Mouse (Mus musculus) G1E (cell line): ENCODE data around the gene Pias4. TPM values are rescaled to one million over a fixed set of nuclear protein-coding genes. Genes with fewer than 3 reads are reported as not detected.
A peak's percentile ranks its signal among the peaks of the same experiment; 100 is the strongest.

Source experiments
- ATAC-seq: 2 replicates; pipeline ENCODE4 v1.8.0; 2016; ENCODE audit warnings: mild to moderate bottlenecking; ENCODE audit not compliant: insufficient number of reproducible peaks, poor library complexity, low FRiP score, severe bottlenecking; ENCODE audit errors: extremely low read depth
- DNase-seq: peaks from one replicate; pipeline ENCODE4 v3.0.0; 2012; ENCODE audit warnings: low spot score
- H3K27me3 ChIP-seq: 2 replicates; pipeline ENCODE4 v1.6.1; 2012; ENCODE audit warnings: mild to moderate bottlenecking, low read length, inconsistent platforms; ENCODE audit not compliant: insufficient read depth
- H3K36me3 ChIP-seq: replicated peaks from 2 replicates; pipeline ENCODE3; 2012; ENCODE audit warnings: mild to moderate bottlenecking, inconsistent platforms
- H3K4me1 ChIP-seq: 2 replicates; pipeline ENCODE4 v1.6.1; 2012; ENCODE audit warnings: low read depth, low read length, inconsistent platforms, mixed read lengths; ENCODE audit not compliant: insufficient read depth
- H3K4me3 ChIP-seq: 2 replicates; pipeline ENCODE4 v1.5.1; 2012; ENCODE audit warnings: low read depth, mild to moderate bottlenecking, inconsistent platforms, low read length, moderate library complexity, mixed read lengths
- H3K9me3 ChIP-seq: replicated peaks from 2 replicates; pipeline ENCODE4 v1.6.1; 2012; ENCODE audit warnings: inconsistent platforms
- CTCF ChIP-seq: IDR thresholded peaks from 2 replicates; pipeline ENCODE4 v1.5.1; 2012; ENCODE audit warnings: low read depth, low read length, inconsistent platforms, mixed read lengths
- GATA1 ChIP-seq: IDR thresholded peaks from 2 replicates; pipeline ENCODE4 v1.6.1; 2012; ENCODE audit warnings: borderline replicate concordance, low read length, inconsistent platforms, mixed read lengths
- GATA2 ChIP-seq: IDR thresholded peaks from 2 replicates; pipeline ENCODE4 v1.6.1; 2012; ENCODE audit warnings: low read depth, low read length, inconsistent platforms, borderline replicate concordance
- POLR2AphosphoS5 ChIP-seq: IDR thresholded peaks from 2 replicates; pipeline ENCODE4 v1.6.1; 2012; ENCODE audit warnings: low read depth, low read length, inconsistent platforms; ENCODE audit not compliant: insufficient replicate concordance
- TAL1 ChIP-seq: conservative IDR thresholded peaks from 2 replicates; pipeline ENCODE4 v1.6.1; 2012; ENCODE audit warnings: low read depth, low read length, inconsistent platforms, mixed read lengths
- polyA plus RNA-seq: library from polyadenylated mRNA; stranded (reverse); fragments of >175 nt; gene quantifications from 2 replicates; pipeline ENCODE4 v1.2.3, GENCODE M21; 2012
- total RNA-seq, 2 experiments: library from RNA; stranded (forward) in 1 of 2; stranded (reverse) in 1 of 2; fragments of 200-1000 nt in 1 of 2; fragments of >200 nt in 1 of 2; fragmentation: Nextera tagmentation in 1 of 2; gene quantifications; 2 replicates each; pipeline ENCODE4 v1.2.3; 2014 to 2017

Pias4 gene
- total and polyA plus RNA-seq, 3 experiments = 21.2 to 62.7 (median 28.6) TPM

- Histone ChIP-seq H3K4me3 (no peak overlapping the region), H3K4me1 (peaks cover 18% of the 10 kb centered on the region), H3K27me3 (no peaks in the 10 kb centered on the region; the same call in 1 of the 2 replicates), H3K9me3 (no peaks in the 10 kb centered on the region), H3K36me3 (peaks cover 97% of the 10 kb centered on the region)
- TF ChIP-seq TAL1 (no peak), POLR2AphosphoS5 (no peak), GATA1 (no peak), CTCF (no peak), GATA2 (no peak)
- no peak for DNase-seq
- ATAC-seq = no peak
Measured at GRCm38 (mm10) chr10:81119625-81120024, 48.1 kb downstream of the Pias4 start.

GRCm38 (mm10) chr10:81112946-81113345, 54.8 kb downstream of the Pias4 start:
- DNase-seq = no peak
- Histone ChIP-seq H3K27me3 (no peaks in the 10 kb centered on the region), H3K9me3 (no peaks in the 10 kb centered on the region), H3K4me3 (no peak overlapping the region), H3K4me1 (peaks cover 37% of the 10 kb centered on the region), H3K36me3 (peaks cover 96% of the 10 kb centered on the region)
- no peak for ATAC-seq
- TF ChIP-seq POLR2AphosphoS5 (no peak), TAL1 (no peak), GATA1 (no peak), CTCF (no peak), GATA2 (no peak)

- DNase-seq (peak; percentile 80), ATAC-seq (peak; percentile 69)
- no peaks in the 10 kb centered on the region for H3K27me3 ChIP-seq
- H3K4me1 ChIP-seq = peaks cover 71% of the 10 kb centered on the region
- H3K9me3 ChIP-seq = no peaks in the 10 kb centered on the region
- TF ChIP-seq GATA2 (no peak), POLR2AphosphoS5 (no peak), CTCF (no peak), TAL1 (peak; percentile 73; the same call in 1 of the 2 replicates), GATA1 (no peak)
- H3K4me3 ChIP-seq = peak overlapping the region; percentile 84
- peaks cover 50% of the 10 kb centered on the region for H3K36me3 ChIP-seq
Measured at GRCm38 (mm10) chr10:81106113-81106721, 61.5 kb downstream of the Pias4 start.

GRCm38 (mm10) chr10:81105565-81106112, 62.1 kb downstream of the Pias4 start, which contains the start of gene Map2k2:
Map2k2 (plus strand) TSS chr10:81105915.
- H3K36me3 ChIP-seq = peaks cover 45% of the 10 kb centered on the region
- ATAC-seq = peak; percentile 58
- peak within 1 kb of the TSS; percentile 84 for H3K4me3 ChIP-seq
- no peaks in the 10 kb centered on the region for H3K9me3 ChIP-seq
- H3K27me3 ChIP-seq = no peaks in the 10 kb centered on the region
- TF ChIP-seq TAL1 (no peak), GATA1 (no peak), GATA2 (no peak)
- DNase-seq = peak; percentile 98
- H3K4me1 ChIP-seq = peaks cover 69% of the 10 kb centered on the region

Other genes with a start within 250 kb of the Pias4 start
Only the 20 nearest of the 32 such genes appear.
- gene Gng7, start 153.0 kb downstream of the Pias4 start, total RNA-seq (2014; fragmentation: Nextera tagmentation) = 0.90 and 1.7 TPM in 2 replicates
- 0.33 and 0.58 TPM in 2 replicates for gene Gng7, start 153.0 kb downstream of the Pias4 start, total RNA-seq (2017)
- gene Gng7, start 153.0 kb downstream of the Pias4 start, polyA plus RNA-seq = 0.65 and 0.87 TPM in 2 replicates
- not detected in 2 replicates for gene Diras1, start 142.3 kb downstream of the Pias4 start, total RNA-seq (2014; fragmentation: Nextera tagmentation)
- 0.44 TPM in 1 of 2 replicates, not detected in the other for gene Diras1, start 142.3 kb downstream of the Pias4 start, total RNA-seq (2017)
- 0.02 TPM in 1 of 2 replicates, not detected in the other for gene Diras1, start 142.3 kb downstream of the Pias4 start, polyA plus RNA-seq
- gene Slc39a3, start 130.5 kb downstream of the Pias4 start, total RNA-seq (2014; fragmentation: Nextera tagmentation) = 2.8 and 3.4 TPM in 2 replicates
- gene Slc39a3, start 130.5 kb downstream of the Pias4 start, total RNA-seq (2017) = 7.4 and 9.9 TPM in 2 replicates
- gene Slc39a3, start 130.5 kb downstream of the Pias4 start, polyA plus RNA-seq = 8.2 and 9.6 TPM in 2 replicates
- gene Sgta, start 107.7 kb downstream of the Pias4 start, total RNA-seq (2014; fragmentation: Nextera tagmentation) = 69.9 and 71.1 TPM in 2 replicates
- 52.4 and 56.2 TPM in 2 replicates for gene Sgta, start 107.7 kb downstream of the Pias4 start, total RNA-seq (2017)
- gene Sgta, start 107.7 kb downstream of the Pias4 start, polyA plus RNA-seq = 178 and 186 TPM in 2 replicates
- 13.1 and 15.9 TPM in 2 replicates for gene Thop1, start 97.9 kb downstream of the Pias4 start, total RNA-seq (2014; fragmentation: Nextera tagmentation)
- 19.0 and 23.6 TPM in 2 replicates for gene Thop1, start 97.9 kb downstream of the Pias4 start, total RNA-seq (2017)
- 81.6 and 95.0 TPM in 2 replicates for gene Thop1, start 97.9 kb downstream of the Pias4 start, polyA plus RNA-seq
- not detected in 2 replicates for gene Creb3l3, start 69.0 kb downstream of the Pias4 start, total RNA-seq (2014; fragmentation: Nextera tagmentation)
- gene Creb3l3, start 69.0 kb downstream of the Pias4 start, total RNA-seq (2017) = 0.29 TPM in 1 of 2 replicates, not detected in the other
- gene Creb3l3, start 69.0 kb downstream of the Pias4 start, polyA plus RNA-seq = not detected in 2 replicates
- gene Map2k2, start 62.0 kb downstream of the Pias4 start, total RNA-seq (2014; fragmentation: Nextera tagmentation) = 35.9 and 52.2 TPM in 2 replicates
- 63.5 and 76.7 TPM in 2 replicates for gene Map2k2, start 62.0 kb downstream of the Pias4 start, total RNA-seq (2017)
- 272 and 393 TPM in 2 replicates for gene Map2k2, start 62.0 kb downstream of the Pias4 start, polyA plus RNA-seq
- 27.7 and 31.1 TPM in 2 replicates for gene Zbtb7a, start 32.7 kb downstream of the Pias4 start, total RNA-seq (2014; fragmentation: Nextera tagmentation)
- gene Zbtb7a, start 32.7 kb downstream of the Pias4 start, total RNA-seq (2017) = 6.4 and 7.1 TPM in 2 replicates
- 75.7 and 79.1 TPM in 2 replicates for gene Zbtb7a, start 32.7 kb downstream of the Pias4 start, polyA plus RNA-seq
- gene Eef2, start 8.7 kb upstream of the Pias4 start, total RNA-seq (2014; fragmentation: Nextera tagmentation) = 1,577 and 1,715 TPM in 2 replicates
- gene Eef2, start 8.7 kb upstream of the Pias4 start, total RNA-seq (2017) = 1,676 and 1,695 TPM in 2 replicates
- 2,355 and 3,878 TPM in 2 replicates for gene Eef2, start 8.7 kb upstream of the Pias4 start, polyA plus RNA-seq
- gene Dapk3, start 15.1 kb upstream of the Pias4 start, total RNA-seq (2014; fragmentation: Nextera tagmentation) = 34.2 and 43.3 TPM in 2 replicates
- 39.3 and 40.8 TPM in 2 replicates for gene Dapk3, start 15.1 kb upstream of the Pias4 start, total RNA-seq (2017)
- gene Dapk3, start 15.1 kb upstream of the Pias4 start, polyA plus RNA-seq = 69.8 and 96.7 TPM in 2 replicates
- gene 4930442H23Rik, start 15.9 kb upstream of the Pias4 start, total RNA-seq (2014; fragmentation: Nextera tagmentation) = not detected in 2 replicates
- not detected in 2 replicates for gene 4930442H23Rik, start 15.9 kb upstream of the Pias4 start, total RNA-seq (2017)
- not detected in 2 replicates for gene 4930442H23Rik, start 15.9 kb upstream of the Pias4 start, polyA plus RNA-seq
- not detected in 2 replicates for gene Nmrk2, start 34.1 kb upstream of the Pias4 start, total RNA-seq (2014; fragmentation: Nextera tagmentation)
- gene Nmrk2, start 34.1 kb upstream of the Pias4 start, total RNA-seq (2017) = not detected in 2 replicates
- not detected in 2 replicates for gene Nmrk2, start 34.1 kb upstream of the Pias4 start, polyA plus RNA-seq
- gene Atcay, start 62.9 kb upstream of the Pias4 start, total RNA-seq (2014; fragmentation: Nextera tagmentation) = not detected in 2 replicates
- gene Atcay, start 62.9 kb upstream of the Pias4 start, total RNA-seq (2017) = 0.06 and 0.11 TPM in 2 replicates
- not detected in 2 replicates for gene Atcay, start 62.9 kb upstream of the Pias4 start, polyA plus RNA-seq
- 7.0 and 7.1 TPM in 2 replicates for gene Zfr2, start 65.2 kb upstream of the Pias4 start, total RNA-seq (2014; fragmentation: Nextera tagmentation)
- gene Zfr2, start 65.2 kb upstream of the Pias4 start, total RNA-seq (2017) = 2.6 and 3.2 TPM in 2 replicates
- 1.8 and 1.9 TPM in 2 replicates for gene Zfr2, start 65.2 kb upstream of the Pias4 start, polyA plus RNA-seq
- not detected in 2 replicates for gene Matk, start 85.0 kb upstream of the Pias4 start, total RNA-seq (2014; fragmentation: Nextera tagmentation)
- gene Matk, start 85.0 kb upstream of the Pias4 start, total RNA-seq (2017) = 0.05 and 0.06 TPM in 2 replicates
- gene Matk, start 85.0 kb upstream of the Pias4 start, polyA plus RNA-seq = 0.07 TPM in 1 of 2 replicates, not detected in the other
- gene Mrpl54, start 99.0 kb upstream of the Pias4 start, total RNA-seq (2014; fragmentation: Nextera tagmentation) = 75.6 and 78.6 TPM in 2 replicates
- gene Mrpl54, start 99.0 kb upstream of the Pias4 start, total RNA-seq (2017) = 186 and 206 TPM in 2 replicates
- 612 and 631 TPM in 2 replicates for gene Mrpl54, start 99.0 kb upstream of the Pias4 start, polyA plus RNA-seq
- gene Apba3, start 99.0 kb upstream of the Pias4 start, total RNA-seq (2014; fragmentation: Nextera tagmentation) = 36.2 and 44.6 TPM in 2 replicates
- 27.9 and 38.9 TPM in 2 replicates for gene Apba3, start 99.0 kb upstream of the Pias4 start, total RNA-seq (2017)
- 113 and 130 TPM in 2 replicates for gene Apba3, start 99.0 kb upstream of the Pias4 start, polyA plus RNA-seq
- gene Tjp3, start 123.7 kb upstream of the Pias4 start, total RNA-seq (2014; fragmentation: Nextera tagmentation) = 0.44 TPM in 1 of 2 replicates, not detected in the other
- 1.8 and 1.9 TPM in 2 replicates for gene Tjp3, start 123.7 kb upstream of the Pias4 start, total RNA-seq (2017)
- gene Tjp3, start 123.7 kb upstream of the Pias4 start, polyA plus RNA-seq = 1.4 and 1.6 TPM in 2 replicates
- 58.0 and 62.2 TPM in 2 replicates for gene Pip5k1c, start 125.0 kb upstream of the Pias4 start, total RNA-seq (2014; fragmentation: Nextera tagmentation)
- gene Pip5k1c, start 125.0 kb upstream of the Pias4 start, total RNA-seq (2017) = 58.8 and 66.6 TPM in 2 replicates
- 266 and 331 TPM in 2 replicates for gene Pip5k1c, start 125.0 kb upstream of the Pias4 start, polyA plus RNA-seq
- gene Cactin, start 153.2 kb upstream of the Pias4 start, total RNA-seq (2014; fragmentation: Nextera tagmentation) = 9.0 and 11.4 TPM in 2 replicates
- gene Cactin, start 153.2 kb upstream of the Pias4 start, total RNA-seq (2017) = 23.5 and 23.9 TPM in 2 replicates
- gene Cactin, start 153.2 kb upstream of the Pias4 start, polyA plus RNA-seq = 77.9 and 80.5 TPM in 2 replicates